Mouse (Mus musculus) fibroblast of lung, adult 2 months (primary cell): Measurements from ENCODE around the gene Pih1d1.
"Not testable (repeated sequence)": the region's sequence is repeated elsewhere in the genome, so short reads cannot be mapped to it uniquely, and the experiment has no call there.

ENCODE experiments used
- DNase-seq: peaks from one replicate; pipeline ENCODE4 v3.0.0-alpha.2; 2011; ENCODE audit warnings: low read depth

Pih1d1 gene

GRCm38 (mm10) chr7:45147899-45148298 lies 6.2 kb upstream of the Pih1d1 start:
- DNase-seq: no peak

GRCm38 (mm10) chr7:45148534-45149098 lies 5.5 kb upstream of the Pih1d1 start:
- DNase-seq: no peak

- DNase-seq: no peak
Observed at GRCm38 (mm10) chr7:45149545-45149944, 4.6 kb upstream of the Pih1d1 start.

GRCm38 (mm10) chr7:45150321-45150720 lies 3.8 kb upstream of the Pih1d1 start:
- no peak for DNase-seq

GRCm38 (mm10) chr7:45151303-45151702 lies 2.8 kb upstream of the Pih1d1 start:
- DNase-seq: peak; percentile 74

GRCm38 (mm10) chr7:45153052-45153451 lies 1.1 kb upstream of the Pih1d1 start:
- DNase-seq: not testable (repeated sequence)

- DNase-seq: no peak
Observed at GRCm38 (mm10) chr7:45153586-45153985, 517 bp upstream of the Pih1d1 start.

- no peak for DNase-seq
Observed at GRCm38 (mm10) chr7:45154993-45155514, 951 bp downstream of the Pih1d1 start.

- DNase-seq: no peak
Observed at GRCm38 (mm10) chr7:45155590-45155989, 1.5 kb downstream of the Pih1d1 start.

GRCm38 (mm10) chr7:45156206-45156605 lies 2.1 kb downstream of the Pih1d1 start:
- no peak for DNase-seq

GRCm38 (mm10) chr7:45157459-45157858 lies 3.4 kb downstream of the Pih1d1 start:
- DNase-seq: no peak

- no peak for DNase-seq
Observed at GRCm38 (mm10) chr7:45158991-45159390, 4.9 kb downstream of the Pih1d1 start.

- no peak for DNase-seq
Observed at GRCm38 (mm10) chr7:45160316-45160800, 6.3 kb downstream of the Pih1d1 start.

GRCm38 (mm10) chr7:45160866-45161265 lies 6.8 kb downstream of the Pih1d1 start:
- no peak for DNase-seq

GRCm38 (mm10) chr7:45161612-45162473 lies 7.7 kb downstream of the Pih1d1 start:
- peak; percentile 78 for DNase-seq

- no peak for DNase-seq
Observed at GRCm38 (mm10) chr7:45162551-45162950, 8.4 kb downstream of the Pih1d1 start.

- no peak for DNase-seq
Observed at GRCm38 (mm10) chr7:45162996-45163615, 9.0 kb downstream of the Pih1d1 start.

GRCm38 (mm10) chr7:45163735-45164490 lies 9.8 kb downstream of the Pih1d1 start, which contains the start of gene Slc17a7:
Gene Slc17a7, plus strand, starts transcription at chr7:45163949.
- no peak for DNase-seq

- no peak for DNase-seq
Observed at GRCm38 (mm10) chr7:45164833-45165232, 10.7 kb downstream of the Pih1d1 start.

GRCm38 (mm10) chr7:45165701-45166100 lies 11.6 kb downstream of the Pih1d1 start:
- DNase-seq: no peak

- no peak for DNase-seq
Observed at GRCm38 (mm10) chr7:45166950-45167401, 12.9 kb downstream of the Pih1d1 start.
